Mouse (Mus musculus) G1E (cell line): Measurements from ENCODE around the gene Tead2.

Experiments used
- CTCF ChIP-seq: IDR thresholded peaks from 2 replicates; pipeline ENCODE4 v1.5.1; 2012; ENCODE audit warnings: low read depth, low read length, inconsistent platforms, mixed read lengths
- TAL1 ChIP-seq: conservative IDR thresholded peaks from 2 replicates; pipeline ENCODE4 v1.6.1; 2012; ENCODE audit warnings: low read depth, low read length, inconsistent platforms, mixed read lengths

GRCm38 (mm10) chr7:45196994-45197393 is 18.6 kb upstream of the Tead2 start:
- TF ChIP-seq CTCF (no peak), TAL1 (no peak)
